Mouse (Mus musculus) small intestine, adult 2 months (tissue): ENCODE data around the gene Ak6.

ENCODE experiments used
- CTCF ChIP-seq: fragments of 200-500 bp; IDR thresholded peaks from 2 replicates; pipeline ENCODE4 v1.5.1; 2012; ENCODE audit warnings: low read depth, mild to moderate bottlenecking, control low read depth, inconsistent platforms, low read length, moderate library complexity, mixed read lengths; ENCODE audit not compliant: insufficient replicate concordance, insufficient read length; ENCODE audit errors: extremely low read depth
- POLR2A ChIP-seq: fragments of 200-500 bp; IDR thresholded peaks from 2 replicates; pipeline ENCODE4 v1.6.1; 2012; ENCODE audit warnings: low read depth, mild to moderate bottlenecking, control low read depth, inconsistent platforms, low read length, moderate library complexity

DNA sequence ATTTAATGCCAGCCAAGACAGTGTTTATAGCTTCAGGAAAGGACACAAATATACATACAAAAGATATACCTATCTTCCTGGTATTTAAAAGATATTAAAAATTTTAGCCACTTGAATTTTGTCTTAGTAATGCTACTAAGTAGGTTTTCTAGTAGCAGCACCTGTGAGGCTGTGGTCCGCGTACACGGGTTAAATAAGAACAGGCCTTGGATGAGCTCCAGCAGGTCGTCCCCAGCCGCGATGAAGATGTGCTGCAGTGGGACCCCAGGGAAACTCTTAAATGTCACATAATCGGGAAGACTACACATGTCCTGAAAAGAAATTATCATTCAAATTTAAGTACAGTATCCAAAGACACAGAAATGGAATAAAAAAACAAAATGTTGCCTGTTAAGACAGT is 55.4 kb downstream of the Ak6 start:
- TF ChIP-seq CTCF (no peak), POLR2A (no peak)
